Mouse (Mus musculus): ENCODE measurements at regions not wholly inside any gene's neighbourhood (a gene's known extent, or its start where the extent isn't known, plus 50 kb on each side); places are given as distances from the start of the nearest gene placed in this dataset.

DNA sequence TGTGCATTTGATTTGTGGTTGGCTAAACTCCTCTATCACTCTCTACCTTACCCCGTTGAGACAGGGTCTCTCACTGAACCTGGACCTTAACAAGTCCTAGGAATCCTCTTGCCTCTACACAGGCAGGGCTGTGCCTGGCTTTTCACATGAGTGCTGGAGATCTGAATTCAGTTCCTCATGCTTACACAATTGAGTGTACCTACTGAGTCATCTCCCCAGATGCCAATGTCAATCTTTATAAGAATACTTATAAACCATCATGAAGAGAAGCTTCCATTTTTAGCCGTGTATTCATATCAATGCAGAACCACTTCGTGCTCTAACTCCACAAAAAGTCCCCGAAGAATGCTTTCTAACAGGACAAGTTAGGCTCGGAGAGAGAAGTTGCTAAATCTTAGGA lies 83.1 kb upstream of the Zc3h12c start:
- WGBS, result 89% methylated on average over 5 of the region's 5 CpGs
- H3K27ac ChIP-seq (ENCODE audit: low read depth, low read length), result no peak overlapping the region
- no peaks in the 10 kb centered on the region for H3K4me1 ChIP-seq (ENCODE audit: control insufficient read depth, insufficient read depth, low read length)
- H3K9ac ChIP-seq (ENCODE audit: low read depth, low read length), result no peak overlapping the region
- no peak for ATAC-seq (ENCODE audit: low FRiP score, low TSS enrichment)
- no peaks in the 10 kb centered on the region for H3K9me3 ChIP-seq (ENCODE audit: control insufficient read depth, low read length)
- no peak overlapping the region for H3K4me3 ChIP-seq (ENCODE audit: low read length)
- no peaks in the 10 kb centered on the region for H3K36me3 ChIP-seq (ENCODE audit: control insufficient read depth, insufficient read depth, low read length)
- H3K4me2 ChIP-seq (replicated peaks; ENCODE audit: low read depth, low read length), result no peak overlapping the region
- H3K27me3 ChIP-seq (ENCODE audit: control insufficient read depth, insufficient read depth, low read length), result no peaks in the 10 kb centered on the region

DNA sequence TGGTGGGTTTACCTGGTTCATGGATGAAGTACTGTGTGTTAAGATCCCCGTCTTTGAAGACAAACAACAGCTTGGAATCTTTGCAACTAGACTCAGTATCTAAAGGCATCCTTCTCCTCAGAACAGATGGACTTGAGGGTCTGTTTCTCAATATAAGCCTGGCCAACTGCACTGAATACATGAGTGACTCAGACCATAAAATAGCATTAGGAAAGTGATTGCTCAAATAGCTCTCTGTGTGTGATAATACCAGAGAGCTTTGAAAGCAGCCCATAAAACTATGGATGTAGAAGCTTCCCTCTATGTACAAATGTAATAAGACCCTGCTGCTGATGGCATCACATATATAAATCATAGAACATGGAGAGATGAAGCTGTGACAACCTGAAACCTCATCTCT lies 78.3 kb upstream of the Zc3h12c start:
- no peak overlapping the region for H3K4me2 ChIP-seq (replicated peaks; ENCODE audit: low read depth, low read length)
- no peak overlapping the region for H3K4me3 ChIP-seq (ENCODE audit: low read length)
- 88% methylated on average over 1 of the region's 1 CpGs for WGBS
- H3K36me3 ChIP-seq (ENCODE audit: control insufficient read depth, insufficient read depth, low read length), result no peaks in the 10 kb centered on the region
- no peak overlapping the region for H3K9ac ChIP-seq (ENCODE audit: low read depth, low read length)
- H3K4me1 ChIP-seq (ENCODE audit: control insufficient read depth, insufficient read depth, low read length), result no peaks in the 10 kb centered on the region
- no peak for ATAC-seq (ENCODE audit: low FRiP score, low TSS enrichment)
- no peaks in the 10 kb centered on the region for H3K9me3 ChIP-seq (ENCODE audit: control insufficient read depth, low read length)
- H3K27me3 ChIP-seq (ENCODE audit: control insufficient read depth, insufficient read depth, low read length), result no peaks in the 10 kb centered on the region
- H3K27ac ChIP-seq (ENCODE audit: low read depth, low read length), result no peak overlapping the region

DNA sequence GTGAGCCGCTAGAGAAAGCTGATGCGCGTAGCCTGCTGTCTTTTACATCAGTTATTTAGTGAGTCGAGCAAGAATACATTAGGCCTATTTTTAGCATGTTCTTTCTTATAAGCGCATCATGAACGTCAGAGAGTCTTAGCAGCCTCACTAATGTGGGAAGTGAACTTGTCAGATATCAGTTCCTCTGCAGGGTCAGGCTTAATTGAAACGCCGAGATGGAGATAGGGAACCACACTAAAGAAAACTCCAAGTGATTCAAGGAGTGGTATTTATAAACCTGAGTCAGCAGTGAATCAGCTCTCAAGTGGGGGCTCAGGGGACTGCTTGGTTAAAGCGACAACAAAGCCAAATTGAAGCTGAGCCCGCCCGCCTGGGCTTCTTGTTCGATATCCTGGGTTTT lies 75.7 kb upstream of the Zc3h12c start:
- no peaks in the 10 kb centered on the region for H3K36me3 ChIP-seq (ENCODE audit: control insufficient read depth, insufficient read depth, low read length)
- H3K4me2 ChIP-seq (replicated peaks; ENCODE audit: low read depth, low read length), result no peak overlapping the region
- no peaks in the 10 kb centered on the region for H3K27me3 ChIP-seq (ENCODE audit: control insufficient read depth, insufficient read depth, low read length)
- no peak overlapping the region for H3K4me3 ChIP-seq (ENCODE audit: low read length)
- no peaks in the 10 kb centered on the region for H3K4me1 ChIP-seq (ENCODE audit: control insufficient read depth, insufficient read depth, low read length)
- H3K27ac ChIP-seq (ENCODE audit: low read depth, low read length), result no peak overlapping the region
- H3K9ac ChIP-seq (ENCODE audit: low read depth, low read length), result no peak overlapping the region
- ATAC-seq (ENCODE audit: low FRiP score, low TSS enrichment), result no peak
- 73% methylated on average over 12 of the region's 12 CpGs for WGBS
- no peaks in the 10 kb centered on the region for H3K9me3 ChIP-seq (ENCODE audit: control insufficient read depth, low read length)

DNA sequence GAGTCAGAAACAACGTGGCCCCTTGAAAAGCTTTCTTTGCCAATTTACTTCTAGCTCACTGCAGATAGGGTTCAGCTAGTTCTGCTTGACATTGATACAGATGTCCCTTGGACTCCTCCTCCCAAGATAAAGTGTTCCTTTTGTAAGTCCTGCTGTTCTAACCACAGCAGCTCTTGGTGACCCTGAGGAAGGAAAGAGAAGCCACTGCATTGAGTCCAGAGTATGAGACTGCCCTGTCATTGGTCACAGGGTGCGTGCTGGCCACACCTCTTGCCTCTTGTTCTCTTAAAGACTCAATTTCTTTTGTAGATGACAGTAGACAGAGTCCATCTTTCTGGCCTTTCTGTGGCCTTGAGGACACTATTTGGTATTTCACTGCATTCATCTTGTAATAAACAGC lies 74.7 kb upstream of the Zc3h12c start:
- no peaks in the 10 kb centered on the region for H3K9me3 ChIP-seq (ENCODE audit: control insufficient read depth, low read length)
- no peak overlapping the region for H3K9ac ChIP-seq (ENCODE audit: low read depth, low read length)
- H3K27me3 ChIP-seq (ENCODE audit: control insufficient read depth, insufficient read depth, low read length), result no peaks in the 10 kb centered on the region
- H3K4me1 ChIP-seq (ENCODE audit: control insufficient read depth, insufficient read depth, low read length), result no peaks in the 10 kb centered on the region
- WGBS, result 86% methylated on average over 2 of the region's 2 CpGs
- no peaks in the 10 kb centered on the region for H3K36me3 ChIP-seq (ENCODE audit: control insufficient read depth, insufficient read depth, low read length)
- H3K27ac ChIP-seq (ENCODE audit: low read depth, low read length), result no peak overlapping the region
- ATAC-seq (ENCODE audit: low FRiP score, low TSS enrichment), result no peak
- no peak overlapping the region for H3K4me2 ChIP-seq (replicated peaks; ENCODE audit: low read depth, low read length)
- no peak overlapping the region for H3K4me3 ChIP-seq (ENCODE audit: low read length)

DNA sequence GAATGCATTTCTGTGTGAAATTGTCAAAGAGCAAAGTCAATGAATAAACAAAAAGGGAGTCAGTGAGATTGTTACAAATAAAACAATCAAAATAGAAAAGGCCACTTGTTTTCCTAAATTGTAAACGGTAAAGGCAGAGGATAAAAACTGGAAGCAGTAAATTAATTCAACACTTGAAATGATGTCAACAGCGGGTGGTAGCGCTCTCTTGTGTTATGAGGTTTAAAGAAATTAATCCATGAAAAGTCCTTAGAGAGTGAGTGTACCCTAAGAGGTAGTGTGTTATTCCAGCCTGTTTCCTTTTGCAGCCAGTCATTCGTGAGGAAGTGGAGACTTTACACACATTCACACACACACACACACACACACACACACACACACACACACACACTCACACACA lies 73.2 kb upstream of the Zc3h12c start:
- no peak overlapping the region for H3K4me3 ChIP-seq (ENCODE audit: low read length)
- no peaks in the 10 kb centered on the region for H3K4me1 ChIP-seq (ENCODE audit: control insufficient read depth, insufficient read depth, low read length)
- 63% methylated on average over 4 of the region's 4 CpGs for WGBS
- H3K9me3 ChIP-seq (ENCODE audit: control insufficient read depth, low read length), result no peaks in the 10 kb centered on the region
- H3K27ac ChIP-seq (ENCODE audit: low read depth, low read length), result no peak overlapping the region
- H3K27me3 ChIP-seq (ENCODE audit: control insufficient read depth, insufficient read depth, low read length), result no peaks in the 10 kb centered on the region
- no peaks in the 10 kb centered on the region for H3K36me3 ChIP-seq (ENCODE audit: control insufficient read depth, insufficient read depth, low read length)
- H3K9ac ChIP-seq (ENCODE audit: low read depth, low read length), result no peak overlapping the region
- H3K4me2 ChIP-seq (replicated peaks; ENCODE audit: low read depth, low read length), result no peak overlapping the region
- ATAC-seq (ENCODE audit: low FRiP score, low TSS enrichment), result no peak

DNA sequence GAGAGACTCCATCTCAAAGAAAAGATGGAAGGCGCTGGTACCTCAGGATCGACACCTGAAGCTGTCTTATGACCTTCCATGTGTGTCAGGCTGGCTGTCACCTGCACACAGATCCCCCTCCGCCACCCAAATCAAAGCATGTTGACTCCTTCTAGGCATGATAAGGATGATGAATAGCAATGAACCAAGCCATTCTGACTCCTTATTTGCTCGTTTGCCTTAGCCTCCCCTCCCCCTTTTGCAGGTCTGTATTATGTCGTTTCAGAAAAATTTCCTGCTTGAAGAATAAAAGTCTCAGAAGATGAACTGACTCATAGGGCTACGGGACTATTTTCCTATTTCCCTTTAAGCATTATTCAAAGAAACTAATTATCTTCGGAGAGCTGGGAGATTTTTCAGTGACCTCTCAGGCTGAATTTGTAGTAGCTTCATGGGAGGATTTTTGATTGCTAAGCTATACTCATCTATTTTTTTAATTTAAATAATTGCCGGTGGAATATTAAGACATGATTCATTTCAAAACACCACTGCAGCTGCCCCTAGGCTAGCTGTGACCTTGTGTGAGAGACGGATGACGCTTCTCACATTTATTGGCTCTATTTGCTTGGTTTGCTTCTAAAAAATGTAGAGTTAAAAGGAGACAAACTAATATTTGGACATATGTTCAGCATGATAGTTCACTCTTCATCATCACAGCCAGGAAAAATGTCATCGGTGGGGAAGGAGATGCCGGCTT lies 72.4 kb upstream of the Zc3h12c start:
- Histone ChIP-seq H3K27me3 (ENCODE audit: control insufficient read depth, insufficient read depth, low read length) (no peaks in the 10 kb centered on the region), H3K4me2 (replicated peaks; ENCODE audit: low read depth, low read length) (no peak overlapping the region), H3K4me3 (ENCODE audit: low read length) (no peak overlapping the region), H3K4me1 (ENCODE audit: control insufficient read depth, insufficient read depth, low read length) (no peaks in the 10 kb centered on the region), H3K27ac (ENCODE audit: low read depth, low read length) (no peak overlapping the region), H3K36me3 (ENCODE audit: control insufficient read depth, insufficient read depth, low read length) (no peaks in the 10 kb centered on the region), H3K9me3 (ENCODE audit: control insufficient read depth, low read length) (no peaks in the 10 kb centered on the region), H3K9ac (ENCODE audit: low read depth, low read length) (no peak overlapping the region)
- 73% methylated on average over 12 of the region's 12 CpGs for WGBS
- ATAC-seq (ENCODE audit: low FRiP score, low TSS enrichment), result no peak

DNA sequence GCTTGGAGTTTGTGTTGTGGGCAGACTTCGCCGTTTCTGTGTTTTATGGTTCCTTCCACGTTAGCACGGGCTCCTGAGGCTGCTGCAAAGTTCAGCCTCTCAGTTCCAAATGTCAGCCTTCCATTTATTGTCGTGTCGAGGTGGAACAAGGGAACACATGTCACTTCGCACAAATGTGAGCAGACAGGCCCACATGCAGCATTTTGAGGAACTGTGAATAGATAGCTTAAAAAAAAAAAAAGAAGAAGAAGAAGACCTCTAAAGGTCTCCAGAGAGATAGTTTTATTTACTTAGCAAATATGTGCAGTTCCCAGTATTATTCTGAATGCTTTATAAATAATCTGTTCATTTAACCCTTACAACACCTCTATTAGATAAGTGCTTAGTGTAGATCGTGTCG lies 66.4 kb upstream of the Zc3h12c start:
- no peak for ATAC-seq (ENCODE audit: low FRiP score, low TSS enrichment)
- no peaks in the 10 kb centered on the region for H3K9me3 ChIP-seq (ENCODE audit: control insufficient read depth, low read length)
- no peaks in the 10 kb centered on the region for H3K27me3 ChIP-seq (ENCODE audit: control insufficient read depth, insufficient read depth, low read length)
- 58% methylated on average over 9 of the region's 9 CpGs for WGBS
- H3K9ac ChIP-seq (ENCODE audit: low read depth, low read length), result no peak overlapping the region
- H3K4me3 ChIP-seq (ENCODE audit: low read length), result no peak overlapping the region
- H3K27ac ChIP-seq (ENCODE audit: low read depth, low read length), result no peak overlapping the region
- no peak overlapping the region for H3K4me2 ChIP-seq (replicated peaks; ENCODE audit: low read depth, low read length)
- no peaks in the 10 kb centered on the region for H3K36me3 ChIP-seq (ENCODE audit: control insufficient read depth, insufficient read depth, low read length)
- no peaks in the 10 kb centered on the region for H3K4me1 ChIP-seq (ENCODE audit: control insufficient read depth, insufficient read depth, low read length)

DNA sequence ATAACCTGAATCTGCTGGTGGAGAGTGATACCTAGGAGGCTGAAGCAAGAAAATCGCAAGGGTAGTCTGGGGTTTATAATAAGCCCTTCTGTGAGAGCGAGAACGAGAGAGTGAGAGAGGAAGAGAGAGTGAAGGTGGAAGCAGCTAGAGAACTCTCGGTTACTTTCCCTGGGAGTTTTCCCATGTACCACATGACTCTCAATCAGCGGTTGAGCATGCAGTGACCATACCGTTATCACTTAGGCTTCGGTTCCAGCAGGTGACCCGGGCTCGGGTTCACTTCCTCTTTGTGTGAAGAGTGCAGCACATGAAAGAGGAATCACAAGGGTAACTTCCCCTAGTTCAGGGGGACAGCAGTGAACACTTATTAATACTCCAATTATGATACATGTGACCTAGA lies 61.2 kb upstream of the Zc3h12c start:
- WGBS, result 85% methylated on average over 9 of the region's 9 CpGs
- Histone ChIP-seq H3K4me1 (ENCODE audit: control insufficient read depth, insufficient read depth, low read length) (no peaks in the 10 kb centered on the region), H3K27ac (ENCODE audit: low read depth, low read length) (no peak overlapping the region), H3K36me3 (ENCODE audit: control insufficient read depth, insufficient read depth, low read length) (no peaks in the 10 kb centered on the region), H3K27me3 (ENCODE audit: control insufficient read depth, insufficient read depth, low read length) (no peaks in the 10 kb centered on the region), H3K9ac (ENCODE audit: low read depth, low read length) (no peak overlapping the region), H3K4me3 (ENCODE audit: low read length) (no peak overlapping the region), H3K4me2 (replicated peaks; ENCODE audit: low read depth, low read length) (no peak overlapping the region), H3K9me3 (ENCODE audit: control insufficient read depth, low read length) (no peaks in the 10 kb centered on the region)
- no peak for ATAC-seq (ENCODE audit: low FRiP score, low TSS enrichment)

DNA sequence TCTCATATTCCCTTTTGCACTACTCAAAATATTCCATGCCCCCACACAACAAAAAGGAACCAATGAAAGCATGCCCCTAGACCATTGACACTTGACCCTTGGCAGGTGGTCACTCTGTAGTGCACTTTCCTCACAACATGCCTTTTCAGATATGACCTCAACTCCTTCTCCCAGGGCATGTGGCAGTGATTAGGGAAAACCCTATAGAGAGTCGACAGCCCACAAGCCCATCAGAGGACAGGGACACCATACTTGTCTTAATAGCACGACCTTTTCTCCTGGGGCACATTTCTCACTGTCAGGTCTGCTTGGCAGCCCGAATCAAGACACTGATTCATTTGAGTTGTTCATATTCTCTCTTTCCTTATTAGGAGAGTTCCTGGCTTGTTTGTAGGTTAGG lies 57.3 kb upstream of the Zc3h12c start:
- Histone ChIP-seq H3K27ac (ENCODE audit: low read depth, low read length) (no peak overlapping the region), H3K36me3 (ENCODE audit: control insufficient read depth, insufficient read depth, low read length) (no peaks in the 10 kb centered on the region), H3K4me3 (ENCODE audit: low read length) (no peak overlapping the region), H3K4me2 (replicated peaks; ENCODE audit: low read depth, low read length) (no peak overlapping the region), H3K27me3 (ENCODE audit: control insufficient read depth, insufficient read depth, low read length) (no peaks in the 10 kb centered on the region), H3K4me1 (ENCODE audit: control insufficient read depth, insufficient read depth, low read length) (no peaks in the 10 kb centered on the region), H3K9me3 (ENCODE audit: control insufficient read depth, low read length) (no peaks in the 10 kb centered on the region), H3K9ac (ENCODE audit: low read depth, low read length) (no peak overlapping the region)
- ATAC-seq (ENCODE audit: low FRiP score, low TSS enrichment), result no peak
- 74% methylated on average over 3 of the region's 3 CpGs for WGBS

Data from kidney, embryonic 14.5 days (tissue).